Mouse (Mus musculus) lung, postnatal 0 days (tissue): ENCODE data around the gene Rsl24d1.

Experiments
- CTCF ChIP-seq: IDR thresholded peaks from 2 replicates; pipeline ENCODE4 v1.5.1; 2016; ENCODE audit warnings: antibody characterized with exemption, mild to moderate bottlenecking
- EP300 ChIP-seq: IDR thresholded peaks from 2 replicates; pipeline ENCODE4 v1.6.1; 2016; ENCODE audit warnings: antibody characterized with exemption, mild to moderate bottlenecking, control low read depth

DNA sequence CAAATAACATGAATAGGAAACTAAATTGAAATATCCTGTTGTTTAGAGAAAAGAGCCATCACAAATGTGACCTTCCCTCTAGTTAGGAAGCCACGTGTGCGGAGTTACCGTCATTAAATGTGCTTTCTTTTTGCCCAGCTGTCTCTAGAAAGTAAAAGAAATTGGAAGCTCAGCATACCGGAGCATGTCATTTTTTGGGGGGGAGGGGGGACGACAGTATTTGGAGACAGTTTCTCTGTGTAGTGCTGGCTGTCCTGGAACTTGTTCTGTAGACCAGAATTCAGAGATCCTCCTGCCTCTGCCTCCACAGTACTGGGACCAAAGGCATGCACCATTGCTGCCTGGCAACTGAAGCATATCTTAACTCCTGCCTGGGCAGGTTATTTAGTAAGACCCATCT lies 11.7 kb upstream of the Rsl24d1 start, which contains the start of gene Khdc3:
- TF ChIP-seq CTCF = no peak
- TF ChIP-seq EP300 = no peak
